Mouse (Mus musculus) ES-Bruce4 (cell line): ENCODE results near the gene Kalrn. TPM values are rescaled to one million over a fixed set of nuclear protein-coding genes. Genes with fewer than 3 reads are reported as not detected.

Experiments
- H3K27ac ChIP-seq: 2 replicates; pipeline ENCODE4 v1.5.1; 2012; ENCODE audit warnings: low read length, inconsistent platforms; ENCODE audit not compliant: insufficient read depth
- H3K27me3 ChIP-seq: 2 replicates; pipeline ENCODE4 v1.6.1; 2012; ENCODE audit warnings: mild to moderate bottlenecking, low read length, inconsistent platforms; ENCODE audit not compliant: control insufficient read depth, poor library complexity, insufficient read depth, severe bottlenecking
- H3K36me3 ChIP-seq: 2 replicates; pipeline ENCODE4 v1.6.1; 2012; ENCODE audit warnings: inconsistent platforms, mild to moderate bottlenecking, low read length, moderate library complexity; ENCODE audit not compliant: control insufficient read depth, poor library complexity, insufficient read depth, severe bottlenecking
- H3K4me1 ChIP-seq: one replicate; pipeline ENCODE4 v1.8.1; 2011; ENCODE audit warnings: low read length; ENCODE audit not compliant: control insufficient read depth, insufficient read depth
- H3K4me3 ChIP-seq: 2 replicates; pipeline ENCODE4 v1.5.1; 2011; ENCODE audit warnings: low read depth, mild to moderate bottlenecking, low read length
- H3K9ac ChIP-seq: 2 replicates; pipeline ENCODE4 v1.6.1; 2012; ENCODE audit warnings: low read depth, mild to moderate bottlenecking, inconsistent platforms; ENCODE audit not compliant: poor library complexity, severe bottlenecking
- H3K9me3 ChIP-seq: replicated peaks from 2 replicates; pipeline ENCODE4 v1.6.1; 2012; ENCODE audit warnings: mild to moderate bottlenecking, low read length, inconsistent platforms; ENCODE audit not compliant: control insufficient read depth, poor library complexity, insufficient read depth, severe bottlenecking
- CTCF ChIP-seq: IDR thresholded peaks from one replicate; pipeline ENCODE4 v1.8.1; 2011; ENCODE audit warnings: low read depth, low read length
- EP300 ChIP-seq: IDR thresholded peaks from 2 replicates; pipeline ENCODE4 v1.6.1; 2011; ENCODE audit warnings: low read depth, low read length; ENCODE audit not compliant: insufficient read depth
- POLR2A ChIP-seq: IDR thresholded peaks from one replicate; pipeline ENCODE4 v1.8.1; 2011; ENCODE audit warnings: low read length; ENCODE audit not compliant: insufficient read depth
- polyA plus RNA-seq: library from polyadenylated mRNA; stranded (reverse); fragments of >200 nt; gene quantifications from 2 replicates; pipeline ENCODE4 v1.2.4, GENCODE M21; 2011; ENCODE audit warnings: low read depth; ENCODE audit not compliant: missing spikeins, insufficient read depth, insufficient read length

The Kalrn gene
- polyA plus RNA-seq, 1 experiment, result 8.2 TPM

DNA sequence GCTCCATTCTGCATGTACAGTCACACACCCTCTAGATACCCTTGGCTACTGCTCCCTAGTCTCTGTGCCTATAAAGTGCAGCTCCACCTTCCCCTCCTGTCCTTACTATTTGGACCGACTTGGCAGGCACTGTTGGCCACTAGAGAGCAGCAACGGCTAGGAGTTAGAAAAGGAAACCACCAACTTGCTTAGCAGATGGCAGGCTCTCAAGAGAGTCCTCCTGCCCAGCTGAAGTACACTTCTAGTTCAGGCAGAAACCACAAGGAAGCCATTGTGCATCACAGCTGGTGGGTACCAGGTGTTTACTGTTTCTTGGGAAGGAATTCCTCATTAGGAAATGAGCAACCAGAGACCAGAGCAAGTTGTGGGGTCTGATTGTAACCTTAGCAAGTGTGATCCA, 447.7 kb downstream of the Kalrn start:
- TF ChIP-seq CTCF (peak; percentile 70), EP300 (no peak), POLR2A (no peak)
- H3K4me3 ChIP-seq, result no peak overlapping the region
- H3K9me3 ChIP-seq, result no peaks in the 10 kb centered on the region
- no peak overlapping the region for H3K27ac ChIP-seq
- no peaks in the 10 kb centered on the region for H3K36me3 ChIP-seq
- no peak overlapping the region for H3K9ac ChIP-seq
- no peaks in the 10 kb centered on the region for H3K27me3 ChIP-seq
- H3K4me1 ChIP-seq, result no peaks in the 10 kb centered on the region

- no peak for TF ChIP-seq CTCF
- no peak for TF ChIP-seq EP300
- TF ChIP-seq POLR2A, result no peak
Measured at GRCm38 (mm10) chr16:34122486-34122885, 450.8 kb downstream of the Kalrn start.

GRCm38 (mm10) chr16:34121288-34121687, 452.0 kb downstream of the Kalrn start:
- Histone ChIP-seq H3K4me3 (no peak overlapping the region), H3K27ac (no peak overlapping the region), H3K27me3 (no peaks in the 10 kb centered on the region), H3K4me1 (no peaks in the 10 kb centered on the region), H3K9ac (no peak overlapping the region), H3K9me3 (no peaks in the 10 kb centered on the region), H3K36me3 (no peaks in the 10 kb centered on the region)
- TF ChIP-seq EP300, result no peak
- TF ChIP-seq POLR2A, result no peak
- TF ChIP-seq CTCF, result no peak

More at GRCm38 (mm10) chr16:34122486-34122885, 450.8 kb downstream of the Kalrn start:
- H3K4me1 ChIP-seq, result no peaks in the 10 kb centered on the region
- no peak overlapping the region for H3K9ac ChIP-seq
- no peak overlapping the region for H3K4me3 ChIP-seq
- no peaks in the 10 kb centered on the region for H3K27me3 ChIP-seq
- H3K36me3 ChIP-seq, result no peaks in the 10 kb centered on the region
- H3K27ac ChIP-seq, result no peak overlapping the region
- no peaks in the 10 kb centered on the region for H3K9me3 ChIP-seq

DNA sequence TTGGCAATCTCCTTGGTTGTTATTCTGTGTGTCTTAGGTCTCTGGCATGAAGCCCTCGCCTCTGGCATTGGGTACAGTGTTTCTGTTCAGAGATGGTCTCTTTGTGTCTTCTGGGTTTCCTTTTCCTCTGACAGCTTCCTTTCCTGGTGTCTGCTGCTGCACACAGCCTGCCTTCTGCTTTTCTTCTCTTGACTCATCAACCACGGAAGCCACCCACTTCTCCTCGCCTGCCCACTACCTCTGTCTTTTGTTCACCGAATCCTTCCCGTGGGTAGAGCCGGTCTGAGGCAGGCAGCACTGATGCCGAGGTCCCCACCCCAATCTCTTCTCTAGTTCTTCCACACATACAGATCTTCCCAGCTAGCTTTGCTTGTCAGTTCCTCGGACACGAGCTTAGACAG, 452.5 kb downstream of the Kalrn start:
- Histone ChIP-seq H3K36me3 (no peaks in the 10 kb centered on the region), H3K4me3 (no peak overlapping the region), H3K27ac (no peak overlapping the region), H3K9me3 (no peaks in the 10 kb centered on the region), H3K4me1 (no peaks in the 10 kb centered on the region), H3K9ac (no peak overlapping the region), H3K27me3 (no peaks in the 10 kb centered on the region)
- TF ChIP-seq EP300 (no peak), CTCF (no peak), POLR2A (no peak)

GRCm38 (mm10) chr16:34119844-34120243, 453.5 kb downstream of the Kalrn start:
- no peaks in the 10 kb centered on the region for H3K27me3 ChIP-seq
- no peak overlapping the region for H3K27ac ChIP-seq
- no peaks in the 10 kb centered on the region for H3K36me3 ChIP-seq
- no peaks in the 10 kb centered on the region for H3K9me3 ChIP-seq
- TF ChIP-seq POLR2A (no peak), CTCF (no peak), EP300 (no peak)
- no peaks in the 10 kb centered on the region for H3K4me1 ChIP-seq
- no peak overlapping the region for H3K9ac ChIP-seq
- H3K4me3 ChIP-seq, result no peak overlapping the region

DNA sequence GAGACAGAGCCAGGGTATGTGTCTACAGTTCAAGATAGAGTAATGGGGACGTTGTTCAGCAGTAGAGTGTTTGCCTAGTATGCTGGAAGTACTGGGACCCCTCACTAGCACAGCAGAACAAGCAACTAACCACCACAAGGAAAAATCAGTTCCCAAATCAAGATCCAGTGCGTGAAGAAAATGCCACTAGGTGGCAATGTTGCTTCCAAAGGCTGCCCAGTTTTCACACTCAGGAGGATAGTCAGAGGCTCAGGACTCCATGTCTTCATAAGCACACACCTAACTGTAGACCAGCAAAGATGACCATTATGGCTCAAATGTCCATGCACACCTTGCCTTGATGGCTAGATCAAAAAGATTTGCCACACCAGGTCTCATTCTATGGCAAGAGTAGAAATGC, 454.0 kb downstream of the Kalrn start:
- no peaks in the 10 kb centered on the region for H3K27me3 ChIP-seq
- no peak for TF ChIP-seq POLR2A
- no peak for TF ChIP-seq EP300
- TF ChIP-seq CTCF, result peak; percentile 41
- no peak overlapping the region for H3K4me3 ChIP-seq
- no peak overlapping the region for H3K9ac ChIP-seq
- no peaks in the 10 kb centered on the region for H3K36me3 ChIP-seq
- H3K4me1 ChIP-seq, result no peaks in the 10 kb centered on the region
- H3K9me3 ChIP-seq, result no peaks in the 10 kb centered on the region
- H3K27ac ChIP-seq, result no peak overlapping the region
